In the genomic region with DNA sequence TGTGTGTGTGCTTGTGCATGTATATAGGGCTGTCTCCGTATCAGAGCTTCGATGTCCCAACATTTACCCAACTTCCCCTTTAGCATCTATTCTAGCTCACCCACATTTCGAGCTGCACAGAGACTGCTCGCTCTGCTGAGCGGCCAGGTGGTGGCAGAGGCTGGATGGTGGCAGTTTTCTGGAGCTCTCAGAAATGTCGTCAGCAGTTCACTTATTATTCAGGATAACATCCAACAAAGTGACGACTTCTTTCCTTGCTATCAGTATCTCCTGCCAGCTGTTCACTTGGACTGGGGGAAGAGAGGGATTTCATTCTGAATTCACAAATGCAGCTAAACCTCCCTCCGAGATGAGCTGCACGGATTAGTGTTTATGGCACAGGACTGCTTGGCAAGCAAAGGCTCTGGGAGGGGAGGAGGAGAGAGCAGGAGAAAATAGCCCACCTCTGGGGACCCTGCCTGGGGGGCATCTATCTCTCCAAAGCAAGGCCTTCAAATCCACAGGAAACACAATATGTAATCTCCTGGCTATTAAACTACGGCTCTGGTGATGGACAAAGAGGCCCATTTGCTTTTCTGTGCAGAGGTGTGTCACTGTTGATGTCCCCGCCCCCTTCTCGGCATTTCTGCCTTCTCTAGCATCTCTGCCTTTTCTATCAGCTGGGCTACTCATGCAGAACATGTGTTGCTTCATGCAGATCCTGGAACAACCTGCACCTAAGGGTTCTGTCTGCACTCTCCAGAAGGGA, we compare ENCODE assay signal across 8 mouse cellular contexts.
DNase-seq lines count a peak whose midpoint lies in the region.
"Had no signal": no experiment of that assay in that cellular context is flagged by ENCODE, and none has a peak within 500 bp of the region (broad histone marks: within the 10 kb centered on the region; RNA-seq: fewer than 3 reads in every experiment).

No protein-coding gene starts in this region.

- DNase-seq in forebrain, embryonic 10.5 days (ENCODE audit: extremely low spot score, low spot score): peak; percentile 36
- peak; percentile 46 to 52 for DNase-seq in frontal cortex, postnatal 10 days (ENCODE audit: low spot score in 2 of 2)
- peak; percentile 48 to 70 for DNase-seq in left cerebral cortex, adult 18-20 months (ENCODE audit: low spot score in 2 of 2)
- peak; percentile 28 for DNase-seq in retina, adult 2 months (ENCODE audit: low read depth, low spot score)
- DNase-seq in spleen, postnatal 10 days (ENCODE audit: low spot score in 2 of 2): no peak
- DNase-seq in natural killer cell, adult 2 months (ENCODE audit: low spot score in 2 of 2): no peak
- no peak for DNase-seq in urinary bladder, postnatal 14 days (ENCODE audit: low spot score)

- peaks cover 15% of the 10 kb centered on the region for H3K27me3 ChIP-seq in forebrain, embryonic 10.5 days (ENCODE audit: poor library complexity, severe bottlenecking)

- H3K4me3 ChIP-seq in forebrain, embryonic 10.5 days: peak overlapping the region; percentile 20; the same call in 1 of the 2 replicates
- H3K4me3 ChIP-seq: limb, embryonic 15.5 days had no signal

- peaks cover 49% of the 10 kb centered on the region for H3K4me1 ChIP-seq in forebrain, embryonic 10.5 days

- no peaks in the 10 kb centered on the region for H3K9me3 ChIP-seq in forebrain, embryonic 10.5 days
- H3K9me3 ChIP-seq: limb, embryonic 15.5 days had no signal

- WGBS in forebrain, embryonic 10.5 days: 17% methylated on average over 12 of the region's 12 CpGs

- H3K27ac ChIP-seq in forebrain, embryonic 10.5 days: peak overlapping the region; percentile 85
- H3K27ac ChIP-seq: limb, embryonic 15.5 days had no signal

- no peaks in the 10 kb centered on the region for H3K36me3 ChIP-seq in forebrain, embryonic 10.5 days (replicated peaks)
- H3K36me3 ChIP-seq: limb, embryonic 15.5 days had no signal

Comparison
In these comparisons a context has a peak if more than half of its experiments do, and no peak if none do; other contexts are left out.
1. DNase-seq: peak in forebrain, embryonic 10.5 days (single experiment), frontal cortex, postnatal 10 days (2 of 2), left cerebral cortex, adult 18-20 months (2 of 2) and retina, adult 2 months (single experiment); none in spleen, postnatal 10 days (0 of 2), natural killer cell, adult 2 months (0 of 2) and urinary bladder, postnatal 14 days (single experiment).